Comparison of ENCODE assay signal across 15 mouse cellular contexts in the genomic region with DNA sequence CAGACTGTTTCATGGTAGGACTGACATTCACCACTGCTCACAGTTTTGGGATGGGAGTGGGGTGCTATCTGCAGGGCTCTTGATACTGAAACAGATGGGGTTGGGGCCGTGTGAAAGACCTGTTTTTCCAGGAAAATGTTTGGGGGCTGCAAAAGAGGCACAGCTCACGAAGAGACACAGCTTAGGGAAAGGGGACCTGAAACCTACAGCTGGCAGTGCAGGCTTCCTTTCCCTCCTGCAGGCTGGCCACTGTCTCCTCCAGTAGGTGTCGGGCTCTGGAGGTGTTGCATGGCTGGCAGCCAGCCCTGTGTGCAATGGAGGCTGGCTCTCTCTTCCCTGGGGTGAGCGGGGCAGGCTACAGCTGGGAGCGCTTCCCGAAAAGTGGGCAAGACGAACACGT. TPM values are rescaled to one million over a fixed set of nuclear protein-coding genes. Genes with fewer than 3 reads are reported as not detected.
DNase-seq lines count a peak whose midpoint lies in the region; ATAC-seq lines count a peak whose summit lies in the region.
"Had no signal": no experiment of that assay in that cellular context is flagged by ENCODE, and none has a peak within 500 bp of the region (broad histone marks: within the 10 kb centered on the region; RNA-seq: fewer than 3 reads in every experiment).

No protein-coding gene starts in this region.

- WGBS in hindbrain, embryonic 13.5 days, result 50% methylated on average over 8 of the region's 8 CpGs
- 52% methylated on average over 8 of the region's 8 CpGs for WGBS in hindbrain, embryonic 11.5 days
- 52% methylated on average over 8 of the region's 8 CpGs for WGBS in midbrain, embryonic 16.5 days
- 55% methylated on average over 8 of the region's 8 CpGs for WGBS in midbrain, embryonic 11.5 days
- 56% methylated on average over 8 of the region's 8 CpGs for WGBS in embryonic facial prominence, embryonic 10.5 days

- H3K36me3 ChIP-seq in hindbrain, embryonic 13.5 days, result no peaks in the 10 kb centered on the region
- H3K36me3 ChIP-seq in hindbrain, embryonic 11.5 days (ENCODE audit: control insufficient read depth, insufficient read depth, low read length), result no peaks in the 10 kb centered on the region
- H3K36me3 ChIP-seq in midbrain, embryonic 16.5 days (ENCODE audit: control insufficient read depth, insufficient read depth, low read length), result no peaks in the 10 kb centered on the region
- H3K36me3 ChIP-seq in midbrain, embryonic 11.5 days (ENCODE audit: control insufficient read depth, insufficient read depth, low read length), result no peaks in the 10 kb centered on the region
- H3K36me3 ChIP-seq in embryonic facial prominence, embryonic 10.5 days (replicated peaks), result no peaks in the 10 kb centered on the region
- H3K36me3 ChIP-seq: hindbrain, embryonic 15.5 days; limb, embryonic 12.5 days; midbrain, embryonic 12.5 days; stomach, embryonic 15.5 days had no signal

- 0 out of 2 replicates have a peak, but pooled peaks have one; percentile 11 for ATAC-seq in hindbrain, embryonic 13.5 days (ENCODE audit: low FRiP score)
- no peak for ATAC-seq in hindbrain, embryonic 11.5 days (ENCODE audit: low FRiP score)
- no peak for ATAC-seq in midbrain, embryonic 16.5 days
- no peak for ATAC-seq in midbrain, embryonic 11.5 days (ENCODE audit: low FRiP score)
- peak; percentile 41 for ATAC-seq in megakaryocyte, adult 5-6 weeks (ENCODE audit: poor library complexity, severe bottlenecking)
- ATAC-seq: intestine, postnatal 0 days had no signal

- no peaks in the 10 kb centered on the region for H3K9me3 ChIP-seq in hindbrain, embryonic 13.5 days
- H3K9me3 ChIP-seq in hindbrain, embryonic 11.5 days (ENCODE audit: control insufficient read depth, low read length), result no peaks in the 10 kb centered on the region
- H3K9me3 ChIP-seq in midbrain, embryonic 16.5 days (replicated peaks; ENCODE audit: control insufficient read depth, low read length, poor library complexity, severe bottlenecking), result peaks cover 4% of the 10 kb centered on the region; the same call in 1 of the 2 replicates
- H3K9me3 ChIP-seq in midbrain, embryonic 11.5 days (ENCODE audit: control insufficient read depth, low read length), result no peaks in the 10 kb centered on the region
- H3K9me3 ChIP-seq in embryonic facial prominence, embryonic 10.5 days, result no peaks in the 10 kb centered on the region
- H3K9me3 ChIP-seq: hindbrain, embryonic 15.5 days; limb, embryonic 12.5 days; midbrain, embryonic 12.5 days; stomach, embryonic 15.5 days had no signal

- no peak overlapping the region for H3K9ac ChIP-seq in hindbrain, embryonic 13.5 days
- no peak overlapping the region for H3K9ac ChIP-seq in hindbrain, embryonic 11.5 days (ENCODE audit: low read depth, low read length)
- 0 out of 2 replicates have a peak overlapping the region, but pooled peaks have one; percentile 10 for H3K9ac ChIP-seq in midbrain, embryonic 16.5 days (ENCODE audit: low read depth, low read length)
- no peak overlapping the region for H3K9ac ChIP-seq in midbrain, embryonic 11.5 days (ENCODE audit: low read length)
- H3K9ac ChIP-seq: hindbrain, embryonic 15.5 days; limb, embryonic 12.5 days; midbrain, embryonic 12.5 days; stomach, embryonic 15.5 days had no signal

- H3K27me3 ChIP-seq in hindbrain, embryonic 13.5 days, result peaks cover 8% of the 10 kb centered on the region; the same call in 1 of the 2 replicates
- H3K27me3 ChIP-seq in hindbrain, embryonic 11.5 days (ENCODE audit: control insufficient read depth, insufficient read depth, low read length), result no peaks in the 10 kb centered on the region
- H3K27me3 ChIP-seq in midbrain, embryonic 16.5 days (ENCODE audit: control insufficient read depth, insufficient read depth, low read depth, low read length), result no peaks in the 10 kb centered on the region
- H3K27me3 ChIP-seq in midbrain, embryonic 11.5 days (ENCODE audit: control insufficient read depth, insufficient read depth, low read length), result no peaks in the 10 kb centered on the region
- peaks cover under 1% of the 10 kb centered on the region; the same call in 1 of the 2 replicates for H3K27me3 ChIP-seq in embryonic facial prominence, embryonic 10.5 days (replicated peaks; ENCODE audit: low read depth, poor library complexity, severe bottlenecking)
- H3K27me3 ChIP-seq: hindbrain, embryonic 15.5 days; midbrain, embryonic 12.5 days had no signal

- no peak overlapping the region for H3K4me2 ChIP-seq in hindbrain, embryonic 13.5 days
- H3K4me2 ChIP-seq in hindbrain, embryonic 11.5 days (replicated peaks; ENCODE audit: low read depth, low read length), result no peak overlapping the region
- no peak overlapping the region for H3K4me2 ChIP-seq in midbrain, embryonic 16.5 days (ENCODE audit: low read length)
- H3K4me2 ChIP-seq in midbrain, embryonic 11.5 days, result no peak overlapping the region
- H3K4me2 ChIP-seq: hindbrain, embryonic 15.5 days; limb, embryonic 12.5 days; midbrain, embryonic 12.5 days; stomach, embryonic 15.5 days had no signal

- peaks cover 16% of the 10 kb centered on the region for H3K4me1 ChIP-seq in hindbrain, embryonic 13.5 days (replicated peaks)
- no peaks in the 10 kb centered on the region for H3K4me1 ChIP-seq in hindbrain, embryonic 11.5 days (replicated peaks; ENCODE audit: control insufficient read depth, insufficient read depth, low read length)
- no peaks in the 10 kb centered on the region for H3K4me1 ChIP-seq in midbrain, embryonic 16.5 days (ENCODE audit: control insufficient read depth, insufficient read depth, low read length)
- H3K4me1 ChIP-seq in midbrain, embryonic 11.5 days (ENCODE audit: control insufficient read depth, insufficient read depth, low read length), result no peaks in the 10 kb centered on the region
- peaks cover 14% of the 10 kb centered on the region for H3K4me1 ChIP-seq in embryonic facial prominence, embryonic 10.5 days
- H3K4me1 ChIP-seq: limb, embryonic 12.5 days; midbrain, embryonic 12.5 days had no signal

- no peak for DNase-seq in hindbrain, embryonic 11.5 days (ENCODE audit: low spot score)
- DNase-seq in midbrain, embryonic 11.5 days (ENCODE audit: low spot score, missing footprints), result no peak
- peak; percentile 35 for DNase-seq in MN1 (ENCODE audit: low spot score)
- no peak for DNase-seq in embryonic facial prominence, embryonic 10.5 days (ENCODE audit: low spot score)
- DNase-seq: adrenal gland, postnatal 36 days; cerebellum, adult 8-10 months; heart, adult 2 months had no signal

- peak overlapping the region; percentile 35; the same call in 1 of the 2 replicates for H3K27ac ChIP-seq in hindbrain, embryonic 13.5 days
- no peak overlapping the region for H3K27ac ChIP-seq in hindbrain, embryonic 11.5 days (ENCODE audit: low read depth, low read length)
- no peak overlapping the region for H3K27ac ChIP-seq in midbrain, embryonic 16.5 days (ENCODE audit: low read length)
- H3K27ac ChIP-seq in midbrain, embryonic 11.5 days (ENCODE audit: low read depth, low read length), result no peak overlapping the region
- no peak overlapping the region for H3K27ac ChIP-seq in embryonic facial prominence, embryonic 10.5 days (replicated peaks)
- H3K27ac ChIP-seq: heart, adult 2 months; hindbrain, embryonic 15.5 days; limb, embryonic 12.5 days; stomach, embryonic 15.5 days had no signal

- H3K4me3 ChIP-seq in hindbrain, embryonic 13.5 days, result no peak overlapping the region
- H3K4me3 ChIP-seq in hindbrain, embryonic 11.5 days (ENCODE audit: low read depth, low read length), result no peak overlapping the region
- H3K4me3 ChIP-seq in midbrain, embryonic 16.5 days (ENCODE audit: low read depth, low read length), result no peak overlapping the region
- H3K4me3 ChIP-seq in midbrain, embryonic 11.5 days (ENCODE audit: low read depth, low read length), result no peak overlapping the region
- no peak overlapping the region for H3K4me3 ChIP-seq in embryonic facial prominence, embryonic 10.5 days
- H3K4me3 ChIP-seq: heart, adult 2 months; hindbrain, embryonic 15.5 days; limb, embryonic 12.5 days; midbrain, embryonic 12.5 days; stomach, embryonic 15.5 days had no signal

RNA-seq across cellular contexts. Expression of gene Nphp4, which starts 48.2 kb away (rescaled TPM):
- 5.3 and 6.6 TPM in 2 replicates for polyA plus RNA-seq in hindbrain, embryonic 13.5 days (2015; fragmentation: Nextera tagmentation; extraction: Ambion mirVana)
- polyA plus RNA-seq in hindbrain, embryonic 11.5 days (2014; fragmentation: Nextera tagmentation; extraction: Ambion mirVana), result 3.5 and 4.2 TPM in 2 replicates
- polyA plus RNA-seq in midbrain, embryonic 16.5 days (2015; fragmentation: Nextera tagmentation; extraction: Ambion mirVana), result 5.7 and 6.4 TPM in 2 replicates
- 4.4 and 4.8 TPM in 2 replicates for polyA plus RNA-seq in midbrain, embryonic 11.5 days (2014; fragmentation: Nextera tagmentation; extraction: Ambion mirVana)
- 0.27 and 0.91 TPM in 2 replicates for total RNA-seq in megakaryocyte, adult 5-6 weeks (2015)
- total RNA-seq in megakaryocyte, adult 5-6 weeks (2017), result 0.18 TPM in 1 of 2 replicates, not detected in the other
- 4.9 and 5.9 TPM in 2 replicates for polyA plus RNA-seq in embryonic facial prominence, embryonic 10.5 days (2016; fragmentation: Nextera tagmentation; extraction: Ambion mirVana)

RNA-seq across cellular contexts. Expression of gene Kcnab2, which starts 49.4 kb away (rescaled TPM):
- polyA plus RNA-seq in hindbrain, embryonic 13.5 days (2015; fragmentation: Nextera tagmentation; extraction: Ambion mirVana), result 21.3 and 26.2 TPM in 2 replicates
- polyA plus RNA-seq in hindbrain, embryonic 11.5 days (2014; fragmentation: Nextera tagmentation; extraction: Ambion mirVana), result 9.2 and 11.1 TPM in 2 replicates
- polyA plus RNA-seq in midbrain, embryonic 16.5 days (2015; fragmentation: Nextera tagmentation; extraction: Ambion mirVana), result 23.6 and 29.8 TPM in 2 replicates
- polyA plus RNA-seq in midbrain, embryonic 11.5 days (2014; fragmentation: Nextera tagmentation; extraction: Ambion mirVana), result 10.5 and 11.0 TPM in 2 replicates
- 51.4 and 61.6 TPM in 2 replicates for total RNA-seq in megakaryocyte, adult 5-6 weeks (2015)
- total RNA-seq in megakaryocyte, adult 5-6 weeks (2017), result 77.7 and 116 TPM in 2 replicates
- polyA plus RNA-seq in embryonic facial prominence, embryonic 10.5 days (2016; fragmentation: Nextera tagmentation; extraction: Ambion mirVana), result 7.3 and 7.6 TPM in 2 replicates

Comparison
In these comparisons a context has a peak if more than half of its experiments do, and no peak if none do; other contexts are left out.
1. ATAC-seq: peak in hindbrain, embryonic 13.5 days (single experiment) and megakaryocyte, adult 5-6 weeks (single experiment); none in hindbrain, embryonic 11.5 days (single experiment), midbrain, embryonic 16.5 days (single experiment) and midbrain, embryonic 11.5 days (single experiment).